Mouse (Mus musculus) brain, embryonic 18.5 days (tissue): Measurements from ENCODE around the gene Pkd1l2.

Source experiments
- DNase-seq: peaks from one replicate; pipeline ENCODE4 v3.0.0-alpha.2; 2012; ENCODE audit warnings: low read depth, low spot score

Pkd1l2 gene

GRCm38 (mm10) chr8:117033393-117033792, 48.9 kb downstream of the Pkd1l2 start:
- DNase-seq, result no peak

- DNase-seq, result no peak
These were observed 49.6 kb downstream of the Pkd1l2 start for GRCm38 (mm10) chr8:117032609-117033008.

- DNase-seq, result no peak
These were observed 50.8 kb downstream of the Pkd1l2 start for GRCm38 (mm10) chr8:117031476-117031875.

- DNase-seq, result no peak
These were observed 53.6 kb downstream of the Pkd1l2 start for GRCm38 (mm10) chr8:117028686-117029085.

GRCm38 (mm10) chr8:117027601-117028000, 54.6 kb downstream of the Pkd1l2 start:
- no peak for DNase-seq

- no peak for DNase-seq
These were observed 59.8 kb downstream of the Pkd1l2 start for GRCm38 (mm10) chr8:117022297-117022993.

GRCm38 (mm10) chr8:117019323-117020275, 62.6 kb downstream of the Pkd1l2 start:
- DNase-seq, result peak; percentile 66

- DNase-seq, result no peak
These were observed 64.4 kb downstream of the Pkd1l2 start for GRCm38 (mm10) chr8:117017896-117018295.

GRCm38 (mm10) chr8:117017006-117017405, 65.2 kb downstream of the Pkd1l2 start:
- DNase-seq, result no peak

- DNase-seq, result no peak
These were observed 66.6 kb downstream of the Pkd1l2 start for GRCm38 (mm10) chr8:117015670-117016069.

- no peak for DNase-seq
These were observed 70.9 kb downstream of the Pkd1l2 start for GRCm38 (mm10) chr8:117011366-117011765.

GRCm38 (mm10) chr8:116994016-116994716, 88.1 kb downstream of the Pkd1l2 start:
- no peak for DNase-seq

- peak; percentile 93 for DNase-seq
These were observed 89.0 kb downstream of the Pkd1l2 start, which contains the start of gene Gcsh for GRCm38 (mm10) chr8:116993095-116993867. Gene Gcsh (minus strand): TSS chr8:116993537.

GRCm38 (mm10) chr8:116992176-116992971, 89.9 kb downstream of the Pkd1l2 start:
- no peak for DNase-seq

- no peak for DNase-seq
These were observed 91.0 kb downstream of the Pkd1l2 start for GRCm38 (mm10) chr8:116991241-116991640.

GRCm38 (mm10) chr8:116989842-116990241, 92.4 kb downstream of the Pkd1l2 start:
- no peak for DNase-seq

- no peak for DNase-seq
These were observed 102.1 kb downstream of the Pkd1l2 start for GRCm38 (mm10) chr8:116980117-116980516.

- DNase-seq, result peak; percentile 94
These were observed 103.5 kb downstream of the Pkd1l2 start, which contains the start of gene 1700030J22Rik for GRCm38 (mm10) chr8:116978631-116979256. Gene 1700030J22Rik (minus strand): TSS chr8:116978959.

- DNase-seq, result no peak
These were observed 104.2 kb downstream of the Pkd1l2 start for GRCm38 (mm10) chr8:116978052-116978451.

GRCm38 (mm10) chr8:116975606-116976005, 106.6 kb downstream of the Pkd1l2 start:
- no peak for DNase-seq
